Mouse (Mus musculus) G1E (cell line): ENCODE measurements around the gene Lrig1.

ENCODE experiments used
- CTCF ChIP-seq: IDR thresholded peaks from 2 replicates; pipeline ENCODE4 v1.5.1; 2012; ENCODE audit warnings: low read depth, low read length, inconsistent platforms, mixed read lengths
- GATA1 ChIP-seq: IDR thresholded peaks from 2 replicates; pipeline ENCODE4 v1.6.1; 2012; ENCODE audit warnings: borderline replicate concordance, low read length, inconsistent platforms, mixed read lengths
- POLR2AphosphoS5 ChIP-seq: IDR thresholded peaks from 2 replicates; pipeline ENCODE4 v1.6.1; 2012; ENCODE audit warnings: low read depth, low read length, inconsistent platforms; ENCODE audit not compliant: insufficient replicate concordance
- TAL1 ChIP-seq: conservative IDR thresholded peaks from 2 replicates; pipeline ENCODE4 v1.6.1; 2012; ENCODE audit warnings: low read depth, low read length, inconsistent platforms, mixed read lengths

DNA sequence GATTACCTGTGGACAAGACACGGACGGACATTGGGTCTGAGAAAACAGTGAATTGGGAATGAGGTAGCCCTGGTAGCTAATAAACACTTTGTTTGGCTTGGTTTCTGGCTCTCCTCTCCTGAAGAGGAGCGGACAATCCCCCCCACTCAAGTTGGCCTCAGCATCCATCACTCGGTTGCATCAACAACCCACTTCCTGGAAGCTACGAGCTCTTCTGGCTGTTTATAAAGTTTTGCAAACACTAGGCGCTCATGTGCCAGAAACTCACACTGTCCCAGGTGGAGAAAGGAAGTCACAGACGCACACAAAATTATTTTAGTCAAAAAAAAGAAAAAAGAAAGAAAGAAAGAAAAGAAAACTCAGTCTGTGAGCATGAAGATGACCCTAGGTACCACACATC is 9.7 kb downstream of the Lrig1 start:
- no peak for TF ChIP-seq CTCF
- no peak for TF ChIP-seq GATA1
- no peak for TF ChIP-seq TAL1
- TF ChIP-seq POLR2AphosphoS5: no peak
